Mouse (Mus musculus) embryonic fibroblast, embryonic 13.5 days (primary cell): ENCODE measurements around the gene Zfp366. TPM values are rescaled to one million over a fixed set of nuclear protein-coding genes. Genes with fewer than 3 reads are reported as not detected.

Experiments
- H3K27ac ChIP-seq: 2 replicates; pipeline ENCODE4 v1.5.1; 2012; ENCODE audit warnings: low read length, control low read depth, inconsistent platforms; ENCODE audit not compliant: insufficient read depth
- H3K4me1 ChIP-seq: 2 replicates; pipeline ENCODE4 v1.6.1; 2011; ENCODE audit warnings: low read length; ENCODE audit not compliant: control insufficient read depth, insufficient read depth
- H3K4me3 ChIP-seq: 2 replicates; pipeline ENCODE4 v1.5.1; 2011; ENCODE audit warnings: mild to moderate bottlenecking, control low read depth, low read length; ENCODE audit not compliant: insufficient read depth
- CTCF ChIP-seq: IDR thresholded peaks from 2 replicates; pipeline ENCODE4 v1.5.1; 2011; ENCODE audit warnings: mild to moderate bottlenecking, control low read depth, low read length, moderate library complexity, borderline replicate concordance; ENCODE audit not compliant: insufficient read depth
- POLR2A ChIP-seq: IDR thresholded peaks from 2 replicates; pipeline ENCODE4 v1.6.1; 2011; ENCODE audit warnings: low read depth, mild to moderate bottlenecking, control low read depth, low read length, moderate library complexity
- polyA plus RNA-seq: library from polyadenylated mRNA; stranded (reverse); fragments of >200 nt; gene quantifications from 2 replicates; pipeline ENCODE4 v1.2.4, GENCODE M21; 2011; ENCODE audit warnings: low read depth; ENCODE audit not compliant: missing spikeins, insufficient read length

Gene Zfp366
- polyA plus RNA-seq, 1 experiment = not detected

GRCm38 (mm10) chr13:99225374-99226240 is 41.0 kb downstream of the Zfp366 start:
- TF ChIP-seq POLR2A = no peak
- TF ChIP-seq CTCF = no peak
- H3K27ac ChIP-seq = no peak overlapping the region

GRCm38 (mm10) chr13:99226809-99227208 is 42.2 kb downstream of the Zfp366 start:
- Histone ChIP-seq H3K4me3 (no peak overlapping the region), H3K4me1 (no peaks in the 10 kb centered on the region), H3K27ac (no peak overlapping the region)
- TF ChIP-seq POLR2A (no peak), CTCF (no peak)

More at GRCm38 (mm10) chr13:99225374-99226240, 41.0 kb downstream of the Zfp366 start:
- Histone ChIP-seq H3K4me3 (no peak overlapping the region), H3K4me1 (no peaks in the 10 kb centered on the region)

- Histone ChIP-seq H3K27ac (no peak overlapping the region), H3K4me3 (no peak overlapping the region), H3K4me1 (no peaks in the 10 kb centered on the region)
- TF ChIP-seq POLR2A (no peak), CTCF (no peak)
These were observed 43.0 kb downstream of the Zfp366 start for GRCm38 (mm10) chr13:99227456-99228250.

- Histone ChIP-seq H3K4me3 (no peak overlapping the region), H3K27ac (no peak overlapping the region), H3K4me1 (no peaks in the 10 kb centered on the region)
- no peak for TF ChIP-seq CTCF
- TF ChIP-seq POLR2A = no peak
These were observed 44.4 kb downstream of the Zfp366 start for GRCm38 (mm10) chr13:99228821-99229570.

GRCm38 (mm10) chr13:99229641-99230494 is 45.2 kb downstream of the Zfp366 start:
- no peak overlapping the region for H3K27ac ChIP-seq
- no peak overlapping the region for H3K4me3 ChIP-seq
- TF ChIP-seq POLR2A (no peak), CTCF (no peak)
- H3K4me1 ChIP-seq = no peaks in the 10 kb centered on the region

GRCm38 (mm10) chr13:99230495-99230868 is 45.9 kb downstream of the Zfp366 start:
- TF ChIP-seq CTCF = no peak
- TF ChIP-seq POLR2A = no peak
- Histone ChIP-seq H3K4me3 (no peak overlapping the region), H3K4me1 (no peaks in the 10 kb centered on the region), H3K27ac (no peak overlapping the region)

GRCm38 (mm10) chr13:99233333-99233732 is 48.7 kb downstream of the Zfp366 start:
- no peak overlapping the region for H3K27ac ChIP-seq
- TF ChIP-seq CTCF (no peak), POLR2A (no peak)
- no peak overlapping the region for H3K4me3 ChIP-seq
- H3K4me1 ChIP-seq = peaks cover 11% of the 10 kb centered on the region; the same call in 1 of the 2 replicates

GRCm38 (mm10) chr13:99233956-99234355 is 49.3 kb downstream of the Zfp366 start:
- Histone ChIP-seq H3K4me1 (peaks cover 16% of the 10 kb centered on the region), H3K4me3 (no peak overlapping the region), H3K27ac (no peak overlapping the region)
- no peak for TF ChIP-seq CTCF
- TF ChIP-seq POLR2A = no peak
